Mouse (Mus musculus) forebrain, embryonic 16.5 days (tissue): ENCODE data around the gene Ttll11. TPM values are rescaled to one million over a fixed set of nuclear protein-coding genes. Genes with fewer than 3 reads are reported as not detected.

Experiments
- ATAC-seq: fragments of 200-750 bp; cut with Nextera tagmentation; 2 replicates; pipeline ENCODE4 v1.8.0; 2017; ENCODE audit warnings: mild to moderate bottlenecking, moderate library complexity
- H3K27ac ChIP-seq: fragments of 300-500 bp; sonication (generic); 2 replicates; pipeline ENCODE4 v1.5.1; 2014; ENCODE audit warnings: low read length, control low read depth
- H3K27me3 ChIP-seq: fragments of 300-500 bp; sonication (generic); replicated peaks from 2 replicates; pipeline ENCODE4 v1.6.1; 2014; ENCODE audit warnings: low read length; ENCODE audit not compliant: control insufficient read depth, insufficient read depth
- H3K36me3 ChIP-seq: fragments of 300-500 bp; sonication (generic); 2 replicates; pipeline ENCODE4 v1.6.1; 2014; ENCODE audit not compliant: control insufficient read depth, insufficient read depth
- H3K4me1 ChIP-seq: fragments of 300-500 bp; sonication (generic); replicated peaks from 2 replicates; pipeline ENCODE4 v1.6.1; 2014; ENCODE audit warnings: low read length; ENCODE audit not compliant: control insufficient read depth, insufficient read depth
- H3K4me2 ChIP-seq: fragments of 300-500 bp; sonication (generic); 2 replicates; pipeline ENCODE4 v1.6.1; 2014; ENCODE audit warnings: mild to moderate bottlenecking, low read length, control low read depth
- H3K4me3 ChIP-seq: fragments of 300-500 bp; sonication (generic); replicated peaks from 2 replicates; pipeline ENCODE4 v1.5.1; 2014; ENCODE audit warnings: mild to moderate bottlenecking, low read length, control low read depth
- H3K9ac ChIP-seq: fragments of 300-500 bp; sonication (generic); replicated peaks from 2 replicates; pipeline ENCODE4 v1.6.1; 2014; ENCODE audit warnings: low read depth, low read length, control low read depth
- H3K9me3 ChIP-seq: fragments of 300-500 bp; sonication (generic); 2 replicates; pipeline ENCODE4 v1.6.1; 2016; ENCODE audit warnings: low read length; ENCODE audit not compliant: control insufficient read depth
- WGBS: fragments of 180-500 bp; shearing (Covaris S2); extraction: QIAGEN DNeasy Blood & Tissue Kit; methylation state at CpG from one replicate; pipeline ENCODE4 v1.1.7; 2014; 5-methylcytosine and 5-hydroxymethylcytosine counted together
- polyA plus RNA-seq: library from polyadenylated mRNA; unstranded; fragments of >200 nt; fragmentation: Nextera tagmentation; extraction: Ambion mirVana; gene quantifications from 2 replicates; pipeline ENCODE4 v1.2.1, GENCODE M21; 2015

Ttll11 gene
- polyA plus RNA-seq, 1 experiment from 2014 or later: 2.5 TPM

DNA sequence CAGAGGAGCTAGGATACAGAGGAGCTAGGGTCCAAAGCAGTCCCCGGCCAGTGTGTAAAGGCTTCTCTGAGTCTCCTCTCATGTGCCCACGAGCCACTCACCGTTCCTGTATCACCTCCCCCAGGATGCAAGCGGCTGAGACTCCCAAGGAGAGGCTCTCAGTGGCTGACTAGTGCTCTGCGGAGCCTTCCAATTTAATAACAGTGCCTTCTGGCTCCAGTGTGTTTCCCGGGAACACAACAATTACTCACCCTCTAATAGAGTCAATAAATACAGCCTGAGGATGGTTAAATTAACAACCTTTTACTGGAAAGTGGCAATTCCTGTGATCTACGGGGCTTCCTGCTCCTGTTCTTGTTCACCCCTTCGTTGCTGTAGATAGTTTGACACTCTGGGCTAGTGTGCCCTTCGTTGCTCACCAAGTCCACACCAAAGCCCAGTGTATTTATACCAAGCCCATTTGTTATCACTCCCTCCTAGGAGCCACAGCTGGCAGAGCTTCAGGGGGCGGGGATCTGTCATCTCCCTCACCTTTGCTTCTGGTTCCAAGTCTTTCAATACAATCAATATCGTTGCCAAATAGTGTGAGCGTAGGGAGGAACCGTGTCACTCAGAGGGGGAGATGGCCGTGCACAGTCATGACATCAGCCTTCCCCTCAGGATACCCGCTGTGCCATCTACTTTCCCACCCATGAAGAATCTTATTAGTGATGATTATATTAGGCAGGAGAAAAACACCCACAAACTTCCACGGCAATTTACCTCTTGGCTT lies 27.3 kb downstream of the Ttll11 start:
- ATAC-seq: no peak
- no peak overlapping the region for H3K9ac ChIP-seq
- no peaks in the 10 kb centered on the region for H3K27me3 ChIP-seq
- H3K4me2 ChIP-seq: no peak overlapping the region
- H3K4me3 ChIP-seq: no peak overlapping the region
- H3K9me3 ChIP-seq: no peaks in the 10 kb centered on the region
- 52% methylated on average over 16 of the region's 16 CpGs for WGBS
- no peaks in the 10 kb centered on the region for H3K36me3 ChIP-seq
- no peak overlapping the region for H3K27ac ChIP-seq
- H3K4me1 ChIP-seq: peaks cover 4% of the 10 kb centered on the region

- H3K4me2 ChIP-seq: no peak overlapping the region
- no peaks in the 10 kb centered on the region for H3K9me3 ChIP-seq
- ATAC-seq: no peak
- 60% methylated on average over 4 of the region's 4 CpGs for WGBS
- H3K27me3 ChIP-seq: no peaks in the 10 kb centered on the region
- no peaks in the 10 kb centered on the region for H3K4me1 ChIP-seq
- H3K4me3 ChIP-seq: no peak overlapping the region
- H3K36me3 ChIP-seq: no peaks in the 10 kb centered on the region
- no peak overlapping the region for H3K9ac ChIP-seq
- no peak overlapping the region for H3K27ac ChIP-seq
Measured at GRCm38 (mm10) chr2:35944896-35945295, 34.8 kb downstream of the Ttll11 start.

- Histone ChIP-seq H3K36me3 (no peaks in the 10 kb centered on the region), H3K9me3 (no peaks in the 10 kb centered on the region), H3K27ac (no peak overlapping the region), H3K27me3 (no peaks in the 10 kb centered on the region), H3K4me1 (no peaks in the 10 kb centered on the region), H3K4me3 (no peak overlapping the region), H3K4me2 (no peak overlapping the region), H3K9ac (no peak overlapping the region)
- WGBS: 83% methylated on average over 9 of the region's 9 CpGs
- no peak for ATAC-seq
Measured at GRCm38 (mm10) chr2:35942960-35943359, 36.8 kb downstream of the Ttll11 start.

DNA sequence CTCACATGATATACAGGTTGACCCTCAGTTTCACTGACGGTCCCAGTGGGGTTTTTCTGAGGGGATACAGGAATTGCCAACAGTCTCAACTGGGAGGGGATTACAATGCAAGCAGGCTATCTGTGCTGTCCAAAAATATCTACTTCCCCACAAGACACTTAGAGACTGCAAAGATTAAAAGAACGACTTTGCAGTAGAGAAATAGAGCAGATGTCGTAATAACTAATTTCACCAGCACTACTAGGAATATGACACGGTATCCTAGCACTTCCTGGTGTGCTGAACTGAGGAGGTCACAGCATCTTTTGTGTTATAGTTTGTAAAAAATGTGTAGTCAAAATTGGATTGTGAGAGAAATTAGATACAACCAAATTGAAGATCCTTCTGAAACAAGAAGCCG lies 44.7 kb downstream of the Ttll11 start:
- no peaks in the 10 kb centered on the region for H3K36me3 ChIP-seq
- no peak for ATAC-seq
- H3K4me3 ChIP-seq: no peak overlapping the region
- no peak overlapping the region for H3K27ac ChIP-seq
- 90% methylated on average over 5 of the region's 5 CpGs for whole genome bisulfite sequencing
- no peaks in the 10 kb centered on the region for H3K9me3 ChIP-seq
- no peak overlapping the region for H3K4me2 ChIP-seq
- 0 out of 2 replicates have a peak, but pooled peaks cover under 1% of the 10 kb centered on the region for H3K4me1 ChIP-seq
- no peak overlapping the region for H3K9ac ChIP-seq
- H3K27me3 ChIP-seq: no peaks in the 10 kb centered on the region

GRCm38 (mm10) chr2:35933116-35933515 lies 46.6 kb downstream of the Ttll11 start:
- Histone ChIP-seq H3K9ac (no peak overlapping the region), H3K36me3 (no peaks in the 10 kb centered on the region), H3K27ac (no peak overlapping the region), H3K27me3 (no peaks in the 10 kb centered on the region), H3K9me3 (no peaks in the 10 kb centered on the region), H3K4me2 (no peak overlapping the region), H3K4me1 (0 out of 2 replicates have a peak, but pooled peaks cover 2% of the 10 kb centered on the region), H3K4me3 (no peak overlapping the region)
- WGBS: 93% methylated on average over 13 of the region's 13 CpGs
- ATAC-seq: no peak

GRCm38 (mm10) chr2:35931619-35932018 lies 48.1 kb downstream of the Ttll11 start:
- 0 out of 2 replicates have a peak, but pooled peaks cover 2% of the 10 kb centered on the region for H3K4me1 ChIP-seq
- H3K9me3 ChIP-seq: no peaks in the 10 kb centered on the region
- no peaks in the 10 kb centered on the region for H3K27me3 ChIP-seq
- H3K36me3 ChIP-seq: no peaks in the 10 kb centered on the region
- no peak for ATAC-seq
- no peak overlapping the region for H3K27ac ChIP-seq
- no peak overlapping the region for H3K4me3 ChIP-seq
- 67% methylated on average over 3 of the region's 3 CpGs for WGBS
- H3K4me2 ChIP-seq: no peak overlapping the region
- no peak overlapping the region for H3K9ac ChIP-seq

- H3K9me3 ChIP-seq: no peaks in the 10 kb centered on the region
- H3K36me3 ChIP-seq: no peaks in the 10 kb centered on the region
- no peak overlapping the region for H3K9ac ChIP-seq
- H3K4me3 ChIP-seq: no peak overlapping the region
- 0 out of 2 replicates have a peak, but pooled peaks cover 2% of the 10 kb centered on the region for H3K4me1 ChIP-seq
- no peaks in the 10 kb centered on the region for H3K27me3 ChIP-seq
- peak; percentile 75 for ATAC-seq
- no peak overlapping the region for H3K4me2 ChIP-seq
- WGBS: 30% methylated on average over 11 of the region's 11 CpGs
- no peak overlapping the region for H3K27ac ChIP-seq
Measured at GRCm38 (mm10) chr2:35930498-35931149, 49.1 kb downstream of the Ttll11 start.

- H3K27ac ChIP-seq: no peak overlapping the region
- 0 out of 2 replicates have a peak, but pooled peaks cover 2% of the 10 kb centered on the region for H3K4me1 ChIP-seq
- H3K27me3 ChIP-seq: no peaks in the 10 kb centered on the region
- WGBS: 79% methylated on average over 6 of the region's 6 CpGs
- no peaks in the 10 kb centered on the region for H3K36me3 ChIP-seq
- ATAC-seq: no peak
- H3K9me3 ChIP-seq: no peaks in the 10 kb centered on the region
- H3K9ac ChIP-seq: no peak overlapping the region
- H3K4me2 ChIP-seq: no peak overlapping the region
- H3K4me3 ChIP-seq: no peak overlapping the region
Measured at GRCm38 (mm10) chr2:35928133-35928532, 51.6 kb downstream of the Ttll11 start.

DNA sequence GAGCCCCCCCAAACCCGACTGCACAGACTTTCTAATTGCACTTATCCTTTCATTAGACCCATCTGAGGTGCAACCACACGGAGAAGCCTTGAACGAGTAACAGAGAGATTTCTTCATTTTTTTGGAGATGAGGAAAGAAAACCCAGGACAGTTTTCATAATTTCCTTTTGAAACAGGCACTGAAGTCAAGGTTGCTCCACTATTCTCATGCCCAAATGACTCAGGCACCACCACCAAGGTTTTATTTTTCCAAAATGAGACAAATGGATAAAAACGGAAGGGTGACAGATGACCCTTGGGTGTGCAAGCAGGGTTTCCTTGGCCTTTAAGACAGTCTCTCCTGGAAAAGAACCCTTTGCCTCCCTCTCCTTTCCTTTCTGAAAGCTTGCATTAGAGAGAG lies 54.8 kb downstream of the Ttll11 start:
- WGBS: 69% methylated on average over 4 of the region's 4 CpGs
- H3K4me2 ChIP-seq: no peak overlapping the region
- no peaks in the 10 kb centered on the region for H3K9me3 ChIP-seq
- no peak overlapping the region for H3K4me3 ChIP-seq
- H3K27me3 ChIP-seq: no peaks in the 10 kb centered on the region
- 0 out of 2 replicates have a peak, but pooled peaks cover under 1% of the 10 kb centered on the region for H3K4me1 ChIP-seq
- H3K9ac ChIP-seq: no peak overlapping the region
- no peaks in the 10 kb centered on the region for H3K36me3 ChIP-seq
- no peak for ATAC-seq
- H3K27ac ChIP-seq: no peak overlapping the region
